Comparison of ENCODE assay signal across 11 mouse cellular contexts in genomic region chr12:25163541-25163940, GRCm38 (mm10).
DNase-seq lines count a peak whose midpoint lies in the region; ATAC-seq and TF ChIP-seq lines count a peak whose summit lies in the region.
"Had no signal": no experiment of that assay in that cellular context is flagged by ENCODE, and none has a peak within 500 bp of the region (broad histone marks: within the 10 kb centered on the region; RNA-seq: fewer than 3 reads in every experiment).

No protein-coding gene starts in this region.

- no peak overlapping the region for H3K4me3 ChIP-seq in liver, postnatal 0 days (ENCODE audit: low read depth, low read length)
- H3K4me3 ChIP-seq: heart, embryonic 15.5 days had no signal

- no peak for TF ChIP-seq CTCF in liver, postnatal 0 days (IDR thresholded peaks at IDR 0.05; ENCODE audit: low read depth)

- peak; percentile 60 for ATAC-seq in liver, postnatal 0 days

- H3K27ac ChIP-seq in liver, postnatal 0 days (ENCODE audit: low read depth): no peak overlapping the region
- H3K27ac ChIP-seq: heart, embryonic 15.5 days; stomach, postnatal 0 days had no signal

- no peaks in the 10 kb centered on the region for H3K9me3 ChIP-seq in liver, postnatal 0 days (ENCODE audit: low read length)
- H3K9me3 ChIP-seq: heart, embryonic 15.5 days had no signal

- H3K4me2 ChIP-seq in liver, postnatal 0 days (ENCODE audit: low read depth, low read length): no peak overlapping the region
- H3K4me2 ChIP-seq: heart, embryonic 15.5 days had no signal

- 37% methylated on average over 6 of the region's 6 CpGs for WGBS in liver, postnatal 0 days (ENCODE audit: insufficient replicate concordance)

- no peaks in the 10 kb centered on the region for H3K27me3 ChIP-seq in liver, postnatal 0 days (ENCODE audit: insufficient read depth, low read length)
- H3K27me3 ChIP-seq: heart, embryonic 15.5 days had no signal

- no peaks in the 10 kb centered on the region for H3K36me3 ChIP-seq in liver, postnatal 0 days (replicated peaks; ENCODE audit: insufficient read depth, low read length)
- H3K36me3 ChIP-seq: heart, embryonic 15.5 days had no signal

- no peak overlapping the region for H3K9ac ChIP-seq in liver, postnatal 0 days (replicated peaks)
- H3K9ac ChIP-seq: heart, embryonic 15.5 days had no signal

- DNase-seq in liver, postnatal 0 days: peak; percentile 59
- no peak for DNase-seq in liver
- peak; percentile 43 to 62 for DNase-seq in adrenal gland, postnatal 4 days (ENCODE audit: low spot score in 2 of 2)
- peak; percentile 56 for DNase-seq in kidney, adult 18-20 months
- DNase-seq in lung, postnatal 4 days: peak; percentile 25 to 44
- DNase-seq in gastrocnemius, postnatal 10 days: no peak
- DNase-seq in cerebellum, adult 11 months: no peak
- DNase-seq in left cerebral cortex, adult 8-10 months (ENCODE audit: low spot score in 2 of 2): no peak
- DNase-seq: layer of hippocampus, adult 9-11 months had no signal

- TF ChIP-seq EP300 in liver, postnatal 0 days (IDR thresholded peaks at IDR 0.05; ENCODE audit: low read depth): no peak

- peaks cover 48% of the 10 kb centered on the region for H3K4me1 ChIP-seq in liver, postnatal 0 days (ENCODE audit: insufficient read depth)

Comparison
In these comparisons a context has a peak if more than half of its experiments do, and no peak if none do; other contexts are left out.
1. DNase-seq: peak in liver, postnatal 0 days (single experiment), adrenal gland, postnatal 4 days (2 of 2), kidney, adult 18-20 months (single experiment) and lung, postnatal 4 days (2 of 2); none in liver (single experiment), gastrocnemius, postnatal 10 days (single experiment), cerebellum, adult 11 months (single experiment) and left cerebral cortex, adult 8-10 months (0 of 2).